Mouse (Mus musculus) G1E (cell line): ENCODE results near the gene Hs6st1. TPM values are rescaled to one million over a fixed set of nuclear protein-coding genes. Genes with fewer than 3 reads are reported as not detected.

Experiments used
- ATAC-seq: 2 replicates; pipeline ENCODE4 v1.8.0; 2016; ENCODE audit warnings: mild to moderate bottlenecking; ENCODE audit not compliant: insufficient number of reproducible peaks, poor library complexity, low FRiP score, severe bottlenecking; ENCODE audit errors: extremely low read depth
- DNase-seq: peaks from one replicate; pipeline ENCODE4 v3.0.0; 2012; ENCODE audit warnings: low spot score
- H3K27me3 ChIP-seq: 2 replicates; pipeline ENCODE4 v1.6.1; 2012; ENCODE audit warnings: mild to moderate bottlenecking, low read length, inconsistent platforms; ENCODE audit not compliant: insufficient read depth
- H3K36me3 ChIP-seq: replicated peaks from 2 replicates; pipeline ENCODE3; 2012; ENCODE audit warnings: mild to moderate bottlenecking, inconsistent platforms
- H3K4me1 ChIP-seq: 2 replicates; pipeline ENCODE4 v1.6.1; 2012; ENCODE audit warnings: low read depth, low read length, inconsistent platforms, mixed read lengths; ENCODE audit not compliant: insufficient read depth
- H3K4me3 ChIP-seq: 2 replicates; pipeline ENCODE4 v1.5.1; 2012; ENCODE audit warnings: low read depth, mild to moderate bottlenecking, inconsistent platforms, low read length, moderate library complexity, mixed read lengths
- H3K9me3 ChIP-seq: replicated peaks from 2 replicates; pipeline ENCODE4 v1.6.1; 2012; ENCODE audit warnings: inconsistent platforms
- CTCF ChIP-seq: IDR thresholded peaks from 2 replicates; pipeline ENCODE4 v1.5.1; 2012; ENCODE audit warnings: low read depth, low read length, inconsistent platforms, mixed read lengths
- GATA1 ChIP-seq: IDR thresholded peaks from 2 replicates; pipeline ENCODE4 v1.6.1; 2012; ENCODE audit warnings: borderline replicate concordance, low read length, inconsistent platforms, mixed read lengths
- GATA2 ChIP-seq: IDR thresholded peaks from 2 replicates; pipeline ENCODE4 v1.6.1; 2012; ENCODE audit warnings: low read depth, low read length, inconsistent platforms, borderline replicate concordance
- POLR2AphosphoS5 ChIP-seq: IDR thresholded peaks from 2 replicates; pipeline ENCODE4 v1.6.1; 2012; ENCODE audit warnings: low read depth, low read length, inconsistent platforms; ENCODE audit not compliant: insufficient replicate concordance
- TAL1 ChIP-seq: conservative IDR thresholded peaks from 2 replicates; pipeline ENCODE4 v1.6.1; 2012; ENCODE audit warnings: low read depth, low read length, inconsistent platforms, mixed read lengths
- polyA plus RNA-seq: library from polyadenylated mRNA; stranded (reverse); fragments of >175 nt; gene quantifications from 2 replicates; pipeline ENCODE4 v1.2.3, GENCODE M21; 2012
- total RNA-seq, 2 experiments: library from RNA; stranded (forward) in 1 of 2; stranded (reverse) in 1 of 2; fragments of 200-1000 nt in 1 of 2; fragments of >200 nt in 1 of 2; fragmentation: Nextera tagmentation in 1 of 2; gene quantifications; 2 replicates each; pipeline ENCODE4 v1.2.3; 2014 to 2017

Gene Hs6st1
- total and polyA plus RNA-seq, 3 experiments = 29.3 to 62.9 (median 54.9) TPM

- no peak for TF ChIP-seq GATA2
- no peak for TF ChIP-seq TAL1
- no peak for TF ChIP-seq CTCF
- no peak for TF ChIP-seq POLR2AphosphoS5
- no peak for TF ChIP-seq GATA1
- no peak for ATAC-seq
- Histone ChIP-seq H3K27me3 (peaks cover 45% of the 10 kb centered on the region), H3K9me3 (no peaks in the 10 kb centered on the region), H3K4me3 (no peak overlapping the region), H3K4me1 (peaks cover 37% of the 10 kb centered on the region), H3K36me3 (no peaks in the 10 kb centered on the region)
- no peak for DNase-seq
These were observed 7.9 kb upstream of the Hs6st1 start for GRCm38 (mm10) chr1:36059959-36060953.

GRCm38 (mm10) chr1:36061211-36061915 lies 6.8 kb upstream of the Hs6st1 start:
- TF ChIP-seq GATA2 (no peak), POLR2AphosphoS5 (no peak), TAL1 (no peak), CTCF (no peak), GATA1 (no peak)
- H3K4me3 ChIP-seq = no peak overlapping the region
- no peak for DNase-seq
- no peaks in the 10 kb centered on the region for H3K9me3 ChIP-seq
- H3K4me1 ChIP-seq = peaks cover 48% of the 10 kb centered on the region
- no peaks in the 10 kb centered on the region for H3K36me3 ChIP-seq
- no peak for ATAC-seq
- peaks cover 45% of the 10 kb centered on the region for H3K27me3 ChIP-seq

- Histone ChIP-seq H3K4me1 (peaks cover 51% of the 10 kb centered on the region), H3K9me3 (no peaks in the 10 kb centered on the region), H3K36me3 (no peaks in the 10 kb centered on the region), H3K4me3 (no peak overlapping the region), H3K27me3 (peaks cover 45% of the 10 kb centered on the region)
- TF ChIP-seq GATA1 (no peak), CTCF (no peak), POLR2AphosphoS5 (no peak), TAL1 (no peak), GATA2 (no peak)
- no peak for ATAC-seq
- DNase-seq = no peak
These were observed 6.0 kb upstream of the Hs6st1 start for GRCm38 (mm10) chr1:36062088-36062805.

- Histone ChIP-seq H3K27me3 (peaks cover 45% of the 10 kb centered on the region), H3K36me3 (no peaks in the 10 kb centered on the region), H3K4me3 (no peak overlapping the region), H3K4me1 (peaks cover 59% of the 10 kb centered on the region), H3K9me3 (no peaks in the 10 kb centered on the region)
- ATAC-seq (no peak), DNase-seq (no peak)
- no peak for TF ChIP-seq CTCF
These were observed 5.2 kb upstream of the Hs6st1 start for GRCm38 (mm10) chr1:36062826-36063640.

- DNase-seq (no peak), ATAC-seq (no peak)
- Histone ChIP-seq H3K36me3 (no peaks in the 10 kb centered on the region), H3K27me3 (peaks cover 44% of the 10 kb centered on the region), H3K9me3 (no peaks in the 10 kb centered on the region), H3K4me3 (no peak overlapping the region), H3K4me1 (peaks cover 60% of the 10 kb centered on the region)
- TF ChIP-seq GATA2 (no peak), POLR2AphosphoS5 (no peak), GATA1 (no peak), TAL1 (no peak), CTCF (no peak)
These were observed 4.6 kb upstream of the Hs6st1 start for GRCm38 (mm10) chr1:36063641-36063955.
